Mouse (Mus musculus) cerebellum, adult 2 months (tissue): ENCODE data around the gene Sox9. TPM values are rescaled to one million over a fixed set of nuclear protein-coding genes. Genes with fewer than 3 reads are reported as not detected.
A peak's percentile ranks its signal among the peaks of the same experiment; 100 is the strongest.

Source experiments
- DNase-seq, 2 experiments: peaks; one replicate each; pipeline ENCODE4 v3.0.0; 2021
- H3K27ac ChIP-seq: fragments of 200-500 bp; 2 replicates; pipeline ENCODE4 v1.5.1; 2012; ENCODE audit warnings: low read length, control low read depth, inconsistent platforms; ENCODE audit not compliant: insufficient read depth
- H3K27me3 ChIP-seq: fragments of 200-500 bp; 2 replicates; pipeline ENCODE4 v1.6.1; 2012; ENCODE audit warnings: inconsistent platforms, mild to moderate bottlenecking, low read length, moderate library complexity; ENCODE audit not compliant: control insufficient read depth, insufficient read depth
- H3K4me1 ChIP-seq: fragments of 200-500 bp; 2 replicates; pipeline ENCODE4 v1.6.1; 2011; ENCODE audit warnings: low read length; ENCODE audit not compliant: control insufficient read depth, insufficient read depth
- H3K4me3 ChIP-seq: fragments of 200-500 bp; replicated peaks from 2 replicates; pipeline ENCODE3; 2011; ENCODE audit warnings: mild to moderate bottlenecking, low read depth, low read length, control low read depth; ENCODE audit not compliant: insufficient read depth
- CTCF ChIP-seq: fragments of 200-500 bp; IDR thresholded peaks from 2 replicates; pipeline ENCODE4 v1.5.1; 2011; ENCODE audit warnings: low read depth, mild to moderate bottlenecking, control low read depth, low read length, moderate library complexity, borderline replicate concordance; ENCODE audit not compliant: insufficient read depth
- POLR2A ChIP-seq: fragments of 200-500 bp; IDR thresholded peaks from 2 replicates; pipeline ENCODE4 v1.6.1; 2011; ENCODE audit warnings: low read length, control low read depth, borderline replicate concordance; ENCODE audit not compliant: insufficient read depth
- WGBS: fragments of 180-500 bp; shearing (Covaris S2); methylation state at CpG from one replicate; pipeline ENCODE4 v1.1.7; 2018; 5-methylcytosine and 5-hydroxymethylcytosine counted together
- polyA plus RNA-seq: library from polyadenylated mRNA; depleted of rRNA; stranded (reverse); fragments of >200 nt; gene quantifications from 2 replicates; pipeline ENCODE4 v1.2.3, GENCODE M21; 2012

The Sox9 gene
- polyA plus RNA-seq, 1 experiment: 20.2 TPM

GRCm38 (mm10) chr11:112784347-112784902, 2.4 kb downstream of the Sox9 start:
- peak in 1 of 2 experiments; percentile 12 for DNase-seq
- H3K4me3 ChIP-seq: peak overlapping the region; percentile 9
- no peak for TF ChIP-seq CTCF
- TF ChIP-seq POLR2A: no peak
- WGBS: 3% methylated on average over 30 of the region's 30 CpGs
- peaks cover 12% of the 10 kb centered on the region; the same call in 1 of the 2 replicates for H3K27me3 ChIP-seq
- no peak overlapping the region for H3K27ac ChIP-seq
- H3K4me1 ChIP-seq: peaks cover 3% of the 10 kb centered on the region; the same call in 1 of the 2 replicates

GRCm38 (mm10) chr11:112784903-112785381, 2.9 kb downstream of the Sox9 start:
- Histone ChIP-seq H3K4me1 (peaks cover 3% of the 10 kb centered on the region; the same call in 1 of the 2 replicates), H3K27me3 (peaks cover 12% of the 10 kb centered on the region; the same call in 1 of the 2 replicates), H3K27ac (no peak overlapping the region), H3K4me3 (peak overlapping the region; percentile 34)
- WGBS: 8% methylated on average over 34 of the region's 34 CpGs
- DNase-seq: peak in 1 of 2 experiments; percentile 19
- TF ChIP-seq CTCF (no peak), POLR2A (no peak)

GRCm38 (mm10) chr11:112785581-112785980, 3.6 kb downstream of the Sox9 start:
- Histone ChIP-seq H3K27ac (no peak overlapping the region), H3K4me1 (peaks cover 3% of the 10 kb centered on the region; the same call in 1 of the 2 replicates), H3K27me3 (peaks cover 10% of the 10 kb centered on the region; the same call in 1 of the 2 replicates), H3K4me3 (no peak overlapping the region)
- DNase-seq: no peak
- TF ChIP-seq POLR2A: no peak
- TF ChIP-seq CTCF: no peak
- 30% methylated on average over 8 of the region's 8 CpGs for WGBS

- H3K27ac ChIP-seq: no peak overlapping the region
- peaks cover 3% of the 10 kb centered on the region; the same call in 1 of the 2 replicates for H3K4me1 ChIP-seq
- H3K27me3 ChIP-seq: peaks cover 10% of the 10 kb centered on the region; the same call in 1 of the 2 replicates
- DNase-seq: no peak
- no peak overlapping the region for H3K4me3 ChIP-seq
- no peak for TF ChIP-seq POLR2A
- no peak for TF ChIP-seq CTCF
- 65% methylated on average over 4 of the region's 4 CpGs for WGBS
Observed at GRCm38 (mm10) chr11:112786427-112786826, 4.4 kb downstream of the Sox9 start.

- Histone ChIP-seq H3K4me3 (no peak overlapping the region), H3K27ac (no peak overlapping the region), H3K4me1 (no peaks in the 10 kb centered on the region; the same call in 1 of the 2 replicates), H3K27me3 (peaks cover 6% of the 10 kb centered on the region; the same call in 1 of the 2 replicates)
- TF ChIP-seq CTCF (no peak), POLR2A (no peak)
- DNase-seq: no peak
- 38% methylated on average over 13 of the region's 13 CpGs for WGBS
Observed at GRCm38 (mm10) chr11:112788296-112788695, 6.3 kb downstream of the Sox9 start.

GRCm38 (mm10) chr11:112796379-112796778, 14.4 kb downstream of the Sox9 start:
- 0 out of 2 replicates have a peak, but pooled peaks cover 9% of the 10 kb centered on the region for H3K4me1 ChIP-seq
- no peak overlapping the region for H3K4me3 ChIP-seq
- TF ChIP-seq CTCF (no peak), POLR2A (no peak)
- no peak for DNase-seq
- no peak overlapping the region for H3K27ac ChIP-seq
- 86% methylated on average over 5 of the region's 5 CpGs for WGBS
- H3K27me3 ChIP-seq: no peaks in the 10 kb centered on the region

- 12% methylated on average over 13 of the region's 13 CpGs for WGBS
- 0 out of 2 replicates have a peak, but pooled peaks cover 9% of the 10 kb centered on the region for H3K4me1 ChIP-seq
- no peak for DNase-seq
- TF ChIP-seq CTCF: no peak
- no peak for TF ChIP-seq POLR2A
- H3K4me3 ChIP-seq: no peak overlapping the region
- no peak overlapping the region for H3K27ac ChIP-seq
- H3K27me3 ChIP-seq: no peaks in the 10 kb centered on the region
Observed at GRCm38 (mm10) chr11:112798831-112799382, 16.9 kb downstream of the Sox9 start.
